Mouse (Mus musculus) CH12.LX (cell line): ENCODE measurements around the gene Chmp4b. TPM values are rescaled to one million over a fixed set of nuclear protein-coding genes. Genes with fewer than 3 reads are reported as not detected.

ENCODE experiments used
- DNase-seq: peaks from one replicate; pipeline ENCODE4 v3.0.0-alpha.2; 2013; ENCODE audit errors: extremely low read depth
- H3K27ac ChIP-seq: 2 replicates; pipeline ENCODE4 v1.5.1; 2012; ENCODE audit warnings: low read depth, mild to moderate bottlenecking, control low read depth, moderate library complexity; ENCODE audit not compliant: insufficient read depth
- H3K27me3 ChIP-seq: replicated peaks from 2 replicates; pipeline ENCODE3; 2012; ENCODE audit warnings: inconsistent platforms
- H3K36me3 ChIP-seq, 2 experiments: replicated peaks in 1 of 2; 2 replicates each; pipeline versions ENCODE3 to v1.6.1; 2012; ENCODE audit warnings: inconsistent platforms in 1 of 2, low read length in 1 of 2, mild to moderate bottlenecking in 1 of 2, mixed read lengths in 1 of 2, moderate library complexity in 1 of 2; ENCODE audit not compliant: control insufficient read depth in 1 of 2, insufficient read depth in 1 of 2
- H3K4me1 ChIP-seq, 2 experiments: 2 replicates each; pipeline ENCODE4 v1.6.1; 2012; ENCODE audit warnings: inconsistent platforms in 1 of 2, moderate library complexity in 1 of 2; ENCODE audit not compliant: insufficient read depth in 2 of 2, control insufficient read depth in 1 of 2
- H3K4me2 ChIP-seq: 2 replicates; pipeline ENCODE4 v1.6.1; 2012; ENCODE audit warnings: low read depth, mild to moderate bottlenecking, control low read depth; ENCODE audit not compliant: poor library complexity, insufficient read depth, severe bottlenecking
- H3K4me3 ChIP-seq, 3 experiments: fragments of 150-350 bp in 1 of 3; sonication (generic) in 1 of 3; replicated peaks in 1 of 3; 2 replicates each; pipeline versions ENCODE3 to v1.5.1; 2011 to 2012; ENCODE audit warnings: low read depth in 2 of 3, low read length in 2 of 3, mild to moderate bottlenecking in 2 of 3, moderate library complexity in 2 of 3, control low read depth in 1 of 3, improper control_type of control experiment in 1 of 3, inconsistent platforms in 1 of 3, mixed read lengths in 1 of 3; ENCODE audit not compliant: poor library complexity in 1 of 3
- H3K79me2 ChIP-seq: replicated peaks from 2 replicates; pipeline ENCODE4 v1.6.1; 2012; ENCODE audit warnings: mild to moderate bottlenecking, moderate library complexity; ENCODE audit not compliant: control insufficient read depth, poor library complexity, insufficient read depth, severe bottlenecking; ENCODE audit errors: extremely low read depth
- H3K9ac ChIP-seq: 2 replicates; pipeline ENCODE4 v1.6.1; 2012; ENCODE audit warnings: low read depth, mild to moderate bottlenecking, control low read depth, moderate library complexity; ENCODE audit not compliant: insufficient read depth
- H3K9me3 ChIP-seq: replicated peaks from 2 replicates; pipeline ENCODE3; 2012; ENCODE audit warnings: low read length, inconsistent platforms, mixed read lengths
- BHLHE40 ChIP-seq: IDR thresholded peaks from 2 replicates; pipeline ENCODE4 v1.6.1; 2011; ENCODE audit warnings: mild to moderate bottlenecking, low read depth, low read length, improper control_type of control experiment
- CHD1 ChIP-seq: IDR thresholded peaks from 2 replicates; pipeline ENCODE4 v1.6.1; 2012; ENCODE audit warnings: low read depth, low read length, improper control_type of control experiment, inconsistent platforms
- EP300 ChIP-seq: IDR thresholded peaks from 2 replicates; pipeline ENCODE4 v1.6.1; 2011; ENCODE audit warnings: low read length, improper control_type of control experiment
- GABPA ChIP-seq: IDR thresholded peaks from 2 replicates; pipeline ENCODE4 v1.6.1; 2012; ENCODE audit warnings: low read depth, low read length, improper control_type of control experiment, inconsistent platforms; ENCODE audit not compliant: insufficient replicate concordance
- HCFC1 ChIP-seq: IDR thresholded peaks from 2 replicates; pipeline ENCODE4 v1.6.1; 2012; ENCODE audit warnings: low read depth, mild to moderate bottlenecking, inconsistent platforms, low read length, improper control_type of control experiment
- IRF4 ChIP-seq: IDR thresholded peaks from 2 replicates; pipeline ENCODE4 v1.6.1; 2014; ENCODE audit warnings: low read depth, mild to moderate bottlenecking, inconsistent platforms, low read length, improper control_type of control experiment
- MAX ChIP-seq: IDR thresholded peaks from 2 replicates; pipeline ENCODE4 v1.6.1; 2011; ENCODE audit warnings: low read length, improper control_type of control experiment
- MEF2A ChIP-seq: IDR thresholded peaks from 2 replicates; pipeline ENCODE4 v1.6.1; 2014; ENCODE audit warnings: low read depth, mild to moderate bottlenecking, inconsistent platforms, low read length, improper control_type of control experiment, borderline replicate concordance
- RAD21 ChIP-seq: IDR thresholded peaks from 2 replicates; pipeline ENCODE4 v1.6.1; 2011; ENCODE audit warnings: low read depth, mild to moderate bottlenecking, low read length, improper control_type of control experiment, moderate library complexity
- SMC3 ChIP-seq: IDR thresholded peaks from 2 replicates; pipeline ENCODE4 v1.6.1; 2011; ENCODE audit warnings: low read depth, low read length, improper control_type of control experiment
- TCF12 ChIP-seq: IDR thresholded peaks from 2 replicates; pipeline ENCODE4 v1.6.1; 2014; ENCODE audit warnings: low read depth, mild to moderate bottlenecking, inconsistent platforms, low read length, improper control_type of control experiment
- USF1 ChIP-seq: IDR thresholded peaks from 2 replicates; pipeline ENCODE4 v1.6.1; 2014; ENCODE audit warnings: low read depth, mild to moderate bottlenecking, inconsistent platforms, low read length, improper control_type of control experiment
- USF2 ChIP-seq: conservative IDR thresholded peaks from 2 replicates; pipeline ENCODE4 v1.6.1; 2011; ENCODE audit warnings: low read depth, low read length, improper control_type of control experiment
- ZKSCAN1 ChIP-seq: IDR thresholded peaks from 2 replicates; pipeline ENCODE4 v1.6.1; 2012; ENCODE audit warnings: low read depth, inconsistent platforms, low read length, improper control_type of control experiment, borderline replicate concordance
- ZNF384 ChIP-seq: IDR thresholded peaks from 2 replicates; pipeline ENCODE4 v1.6.1; 2012; ENCODE audit warnings: low read depth, low read length, improper control_type of control experiment, inconsistent platforms
- dilution Hi-C: fragments of 300-500 bp; cut with MboI; formaldehyde crosslinking; loops from 2 replicates; pipeline ENCODE4 v1.14.3; 2020; ENCODE audit warnings: low sequenced_read_pairs; ENCODE audit not compliant: extremely low pct_unique_long_range_greater_than_20kb, extremely low pct_ligation_motif_present
- in situ Hi-C: fragments of 300-500 bp; cut with MboI; formaldehyde crosslinking; loops from 3 replicates; pipeline ENCODE4 v1.14.3; 2019; ENCODE audit warnings: low sequenced_read_pairs, low pct_ligation_motif_present, low pct_unique_long_range_greater_than_20kb, mixed read lengths
- polyA plus RNA-seq: library from polyadenylated mRNA; unstranded; fragments of >175 nt; gene quantifications from 2 replicates; pipeline ENCODE4 v1.2.1, GENCODE M21; 2012; ENCODE audit warnings: low read depth; ENCODE audit not compliant: insufficient read length
- total RNA-seq, 2 experiments: library from RNA; depleted of rRNA; stranded (reverse); fragments of 300-350 nt in 1 of 2; fragments of >200 nt in 1 of 2; gene quantifications; 2 replicates each; pipeline ENCODE4 v1.2.3; 2012 to 2014

The Chmp4b gene
- total and polyA plus RNA-seq, 3 experiments = 105 to 152 (median 113) TPM

DNA sequence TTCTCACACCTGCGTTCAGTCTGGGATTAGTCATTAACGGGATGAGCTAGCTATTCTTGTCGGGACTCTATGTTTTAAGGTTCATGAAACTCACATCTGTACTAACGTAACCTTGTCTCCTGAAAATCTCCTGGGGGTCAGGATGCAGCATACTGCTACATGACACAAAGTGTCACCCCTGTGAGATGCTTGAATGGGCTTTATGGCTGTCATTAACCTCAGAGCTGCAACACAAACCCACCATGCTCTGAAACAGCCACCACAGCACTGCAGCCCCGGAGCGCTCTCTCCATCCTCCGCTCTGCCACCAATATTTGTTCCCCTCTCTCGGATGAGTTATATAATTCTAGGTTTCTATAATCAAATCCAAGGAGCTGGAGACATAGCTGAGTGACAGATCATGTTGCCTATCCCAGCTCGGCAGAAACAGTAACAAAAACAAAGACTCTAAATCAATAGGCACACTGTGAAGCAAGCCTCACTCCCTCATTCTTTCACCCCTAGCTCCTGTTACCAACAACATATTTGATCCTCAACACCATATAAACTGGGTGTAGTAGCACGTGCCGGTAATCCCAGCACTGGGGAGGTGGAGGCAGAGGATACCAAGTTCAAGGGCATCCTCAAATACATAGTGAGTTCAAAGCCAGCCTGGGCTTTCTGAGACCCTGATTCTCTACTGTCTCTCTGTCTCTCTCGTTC is 67.5 kb downstream of the Chmp4b start:
- H3K9me3 ChIP-seq = no peaks in the 10 kb centered on the region
- no peak overlapping the region for H3K4me3 ChIP-seq
- no peak overlapping the region for H3K27ac ChIP-seq
- H3K36me3 ChIP-seq = no peaks in the 10 kb centered on the region
- dilution Hi-C loops (no loop called here), in situ Hi-C loops (no loop called here)
- no peak overlapping the region for H3K4me2 ChIP-seq
- H3K79me2 ChIP-seq = no peaks in the 10 kb centered on the region
- no peak for DNase-seq
- H3K27me3 ChIP-seq = peaks cover 2% of the 10 kb centered on the region
- peaks cover 0 to 18% of the 10 kb centered on the region in 2 experiments; a peak in 2 of 4 replicates for H3K4me1 ChIP-seq
- no peak overlapping the region for H3K9ac ChIP-seq
- TF ChIP-seq USF2 (no peak), HCFC1 (no peak), CHD1 (no peak), ZKSCAN1 (no peak), SMC3 (no peak), MEF2A (no peak), RAD21 (no peak), GABPA (no peak), BHLHE40 (no peak), IRF4 (no peak), TCF12 (no peak), MAX (no peak)

DNA sequence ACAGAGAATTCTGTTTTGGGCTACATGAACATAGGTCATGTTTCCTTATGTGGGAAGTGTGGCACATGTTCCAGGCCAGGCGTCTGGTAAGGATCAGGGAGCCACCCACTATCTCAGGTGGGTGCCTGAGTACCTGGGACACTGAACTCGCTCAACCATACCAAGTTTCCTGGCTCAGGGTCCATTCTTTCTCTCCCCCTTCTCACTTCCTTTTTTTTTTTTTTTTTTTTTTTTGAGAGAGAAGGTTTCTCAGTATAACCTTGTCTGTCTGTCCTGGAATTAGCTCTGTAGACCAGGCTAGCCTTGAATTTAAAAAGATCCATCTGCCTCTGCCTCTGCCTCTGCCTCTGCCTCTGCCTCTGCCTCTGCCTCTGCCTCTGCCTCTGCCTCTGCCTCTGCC is 68.8 kb downstream of the Chmp4b start:
- Histone ChIP-seq H3K4me3 (no peak overlapping the region), H3K9me3 (no peaks in the 10 kb centered on the region), H3K79me2 (no peaks in the 10 kb centered on the region), H3K27ac (no peak overlapping the region), H3K4me2 (no peak overlapping the region), H3K36me3 (no peaks in the 10 kb centered on the region), H3K27me3 (peaks cover 2% of the 10 kb centered on the region), H3K9ac (no peak overlapping the region), H3K4me1 (peaks cover 0 to 23% of the 10 kb centered on the region in 2 experiments; a peak in 2 of 4 replicates)
- in situ Hi-C loops (loop anchor here (5.0 kb wide), 1 partner anchor 37 kb away; no protein-coding TSS in a partner anchor), dilution Hi-C loops (no loop called here)
- no peak for DNase-seq
- TF ChIP-seq MEF2A = no peak
- TF ChIP-seq USF1 = no peak
- TF ChIP-seq ZNF384 = peak; percentile 90
- TF ChIP-seq EP300 = peak; percentile 60
- 0 out of 2 replicates have a peak, but pooled peaks have one; percentile 44 for TF ChIP-seq IRF4
- no peak for TF ChIP-seq USF2
- TF ChIP-seq, all 38 proteins: peak for 3
